Mouse (Mus musculus) erythroblast, embryonic 14.5 days (primary cell): Measurements from ENCODE around the gene Dapk3. TPM values are rescaled to one million over a fixed set of nuclear protein-coding genes. Genes with fewer than 3 reads are reported as not detected.

ENCODE experiments used
- H3K27me3 ChIP-seq: 2 replicates; pipeline ENCODE4 v1.6.1; 2012; ENCODE audit warnings: inconsistent platforms; ENCODE audit not compliant: control insufficient read depth
- H3K36me3 ChIP-seq: 2 replicates; pipeline ENCODE4 v1.6.1; 2012; ENCODE audit warnings: mild to moderate bottlenecking, inconsistent platforms; ENCODE audit not compliant: control insufficient read depth
- H3K4me1 ChIP-seq: 2 replicates; pipeline ENCODE4 v1.6.1; 2012; ENCODE audit warnings: inconsistent platforms; ENCODE audit not compliant: control insufficient read depth
- H3K4me3 ChIP-seq: replicated peaks from 2 replicates; pipeline ENCODE3; 2012; ENCODE audit warnings: moderate library complexity, mild to moderate bottlenecking, inconsistent platforms
- H3K9me3 ChIP-seq: 2 replicates; pipeline ENCODE4 v1.6.1; 2012; ENCODE audit warnings: low read length, inconsistent platforms, mixed read lengths; ENCODE audit not compliant: control insufficient read depth
- GATA1 ChIP-seq: IDR thresholded peaks from 2 replicates; pipeline ENCODE4 v1.6.1; 2012; ENCODE audit warnings: low read length, inconsistent platforms, mixed read lengths
- TAL1 ChIP-seq: IDR thresholded peaks from 3 replicates; pipeline ENCODE4 v1.6.1; 2012; ENCODE audit warnings: low read length, inconsistent platforms, mixed read lengths
- polyA plus RNA-seq: library from polyadenylated mRNA; stranded (reverse); fragments of >175 nt; gene quantifications from 2 replicates; pipeline ENCODE4 v1.2.3, GENCODE M21; 2012

The Dapk3 gene
- polyA plus RNA-seq, 1 experiment: 8.3 TPM

DNA sequence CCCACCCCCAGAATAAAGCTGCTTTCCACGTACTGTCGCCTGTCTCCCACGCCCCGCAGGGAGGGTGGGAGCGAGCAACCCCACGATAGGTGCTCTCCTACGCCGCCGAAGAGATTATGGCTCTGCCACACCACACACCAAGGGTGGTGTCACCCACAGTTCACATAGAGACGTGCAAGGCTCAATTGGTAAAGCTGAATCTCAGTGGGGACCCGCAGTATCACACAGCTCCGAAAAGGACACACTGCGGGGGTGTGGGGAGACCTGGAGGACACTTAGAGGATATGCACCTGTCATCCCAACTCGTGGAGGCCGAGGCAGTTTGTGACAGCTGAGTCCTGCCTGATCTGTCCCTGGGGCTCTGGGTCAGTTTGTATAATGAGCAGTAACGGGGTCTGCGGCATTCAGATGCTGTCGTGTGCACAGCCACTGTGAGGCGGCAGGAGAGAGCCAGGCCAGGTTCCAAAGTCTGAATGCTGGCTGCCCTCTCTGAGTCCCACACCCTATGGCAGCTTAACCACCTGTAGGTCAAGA, 10.2 kb downstream of the Dapk3 start:
- H3K9me3 ChIP-seq: peaks cover 3% of the 10 kb centered on the region; the same call in 1 of the 2 replicates
- peak overlapping the region; percentile 82 for H3K4me3 ChIP-seq
- H3K4me1 ChIP-seq: peaks cover 60% of the 10 kb centered on the region
- TF ChIP-seq TAL1 (no peak), GATA1 (no peak)
- H3K27me3 ChIP-seq: peaks cover 55% of the 10 kb centered on the region
- peaks cover 28% of the 10 kb centered on the region for H3K36me3 ChIP-seq

DNA sequence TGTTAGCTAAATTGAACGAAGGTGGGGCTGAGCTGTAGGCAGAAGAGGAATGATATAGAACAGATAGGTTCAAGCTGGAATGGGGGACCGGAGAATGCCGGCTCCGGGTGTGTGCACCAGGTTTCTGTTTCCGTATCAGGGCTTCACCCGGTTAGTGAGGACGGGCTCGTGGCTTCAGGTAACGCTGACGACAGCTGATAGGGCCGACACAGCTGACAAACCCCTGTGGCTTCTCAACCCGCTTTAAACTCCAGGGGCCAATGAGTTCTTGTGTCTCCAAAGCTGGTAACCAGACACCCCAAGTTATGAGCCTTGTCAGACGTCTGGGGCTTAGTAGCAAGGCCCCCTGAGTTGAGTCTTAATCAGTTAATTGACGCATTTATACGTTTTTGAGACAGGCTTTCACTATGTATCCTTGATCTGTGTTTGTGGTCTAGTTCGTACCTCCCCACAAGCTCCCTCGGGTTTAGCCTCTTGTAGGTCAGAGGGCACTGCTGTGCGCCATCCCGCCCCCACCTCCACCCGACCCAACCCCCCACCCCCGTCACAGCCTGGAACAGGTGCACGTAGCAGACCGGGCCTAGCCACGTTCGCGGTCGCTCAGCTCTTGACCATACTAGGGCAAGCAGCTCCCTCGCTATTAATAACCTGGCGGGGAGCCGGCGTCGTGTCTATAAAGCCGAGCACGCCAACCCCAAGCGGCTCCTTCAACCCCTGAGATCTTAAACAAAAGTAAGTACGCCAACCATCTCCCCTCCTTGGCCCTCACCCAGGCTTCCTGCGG, 11.4 kb downstream of the Dapk3 start:
- H3K27me3 ChIP-seq: peaks cover 61% of the 10 kb centered on the region
- H3K36me3 ChIP-seq: peaks cover 21% of the 10 kb centered on the region
- TF ChIP-seq TAL1: no peak
- TF ChIP-seq GATA1: no peak
- peaks cover 3% of the 10 kb centered on the region; the same call in 1 of the 2 replicates for H3K9me3 ChIP-seq
- peaks cover 57% of the 10 kb centered on the region for H3K4me1 ChIP-seq
- H3K4me3 ChIP-seq: no peak overlapping the region

DNA sequence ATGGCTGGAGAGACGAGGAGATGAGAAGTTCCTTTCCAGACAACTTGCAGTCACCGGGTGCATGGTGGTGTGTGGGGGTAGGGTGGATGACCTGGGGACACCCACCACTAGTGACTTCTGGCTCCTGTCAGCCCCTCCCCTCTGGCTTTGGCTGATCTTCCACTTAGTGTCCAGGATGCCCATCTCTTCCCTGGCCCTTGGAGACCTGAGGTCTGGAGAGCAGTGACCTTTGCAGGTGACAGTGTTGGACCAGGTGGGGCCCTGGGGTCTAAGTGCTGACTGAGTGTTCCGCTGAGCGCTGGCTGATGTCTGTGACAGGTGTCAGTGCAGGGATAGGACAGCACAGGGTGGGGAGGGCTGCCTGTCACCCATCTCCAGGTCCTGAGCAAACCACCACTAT, 12.5 kb downstream of the Dapk3 start:
- H3K4me1 ChIP-seq: peaks cover 49% of the 10 kb centered on the region
- H3K36me3 ChIP-seq: peaks cover 13% of the 10 kb centered on the region
- H3K4me3 ChIP-seq: no peak overlapping the region
- TF ChIP-seq TAL1 (no peak), GATA1 (no peak)
- peaks cover 3% of the 10 kb centered on the region; the same call in 1 of the 2 replicates for H3K9me3 ChIP-seq
- H3K27me3 ChIP-seq: peaks cover 64% of the 10 kb centered on the region

DNA sequence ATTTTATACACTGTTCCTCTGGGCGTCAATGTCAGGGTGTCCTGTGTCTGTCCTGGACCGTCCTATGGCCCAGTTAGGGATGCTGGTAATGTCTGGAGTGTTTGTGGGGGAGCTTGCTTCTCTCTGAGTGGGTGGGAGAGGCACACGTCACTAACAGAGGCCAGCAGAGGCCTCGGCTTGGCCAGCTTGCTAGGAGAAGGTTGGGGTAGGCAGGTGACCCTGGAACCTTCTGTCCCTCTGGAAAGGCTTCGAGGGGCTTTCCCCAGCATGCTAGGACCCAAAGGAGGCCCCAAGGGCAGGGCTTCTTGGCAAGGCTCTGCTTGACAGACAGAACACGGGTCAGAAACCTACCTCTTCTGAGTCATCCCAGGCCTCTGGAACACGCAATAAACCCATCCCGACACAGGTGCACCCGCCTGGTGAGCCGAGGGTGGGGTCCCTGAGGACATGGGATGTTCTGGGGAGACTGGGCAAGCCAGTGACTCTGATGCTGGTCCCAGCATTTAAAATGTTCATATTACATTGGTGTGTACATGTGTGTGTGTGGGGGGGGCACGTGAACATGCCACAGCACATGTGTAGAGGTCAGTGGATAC, 13.8 kb downstream of the Dapk3 start:
- Histone ChIP-seq H3K4me1 (peaks cover 37% of the 10 kb centered on the region), H3K4me3 (no peak overlapping the region), H3K27me3 (peaks cover 64% of the 10 kb centered on the region), H3K9me3 (peaks cover 3% of the 10 kb centered on the region; the same call in 1 of the 2 replicates), H3K36me3 (peaks cover under 1% of the 10 kb centered on the region; the same call in 1 of the 2 replicates)
- no peak for TF ChIP-seq GATA1
- no peak for TF ChIP-seq TAL1

DNA sequence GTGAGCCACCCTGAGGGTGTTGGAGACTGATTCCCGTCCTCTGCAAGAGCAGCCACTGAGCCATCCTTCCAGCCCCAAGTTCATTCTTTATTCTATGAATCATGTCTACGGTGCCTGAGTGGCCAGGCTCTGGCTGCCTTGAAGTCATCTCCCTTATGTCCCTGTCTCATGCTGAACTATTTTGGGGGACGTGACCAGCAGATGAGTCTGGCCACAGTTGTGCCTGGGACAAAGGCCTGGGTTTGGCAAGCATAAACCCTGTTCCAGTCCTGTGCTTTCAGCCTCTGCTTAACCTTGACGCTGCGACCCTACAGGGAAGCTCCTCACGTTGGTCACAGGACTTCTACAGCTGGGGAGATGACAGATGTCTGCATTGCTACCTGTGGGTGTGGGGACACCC, 14.5 kb downstream of the Dapk3 start:
- Histone ChIP-seq H3K4me3 (no peak overlapping the region), H3K27me3 (peaks cover 63% of the 10 kb centered on the region), H3K36me3 (no peaks in the 10 kb centered on the region), H3K4me1 (peaks cover 34% of the 10 kb centered on the region), H3K9me3 (peaks cover 3% of the 10 kb centered on the region; the same call in 1 of the 2 replicates)
- no peak for TF ChIP-seq GATA1
- no peak for TF ChIP-seq TAL1

DNA sequence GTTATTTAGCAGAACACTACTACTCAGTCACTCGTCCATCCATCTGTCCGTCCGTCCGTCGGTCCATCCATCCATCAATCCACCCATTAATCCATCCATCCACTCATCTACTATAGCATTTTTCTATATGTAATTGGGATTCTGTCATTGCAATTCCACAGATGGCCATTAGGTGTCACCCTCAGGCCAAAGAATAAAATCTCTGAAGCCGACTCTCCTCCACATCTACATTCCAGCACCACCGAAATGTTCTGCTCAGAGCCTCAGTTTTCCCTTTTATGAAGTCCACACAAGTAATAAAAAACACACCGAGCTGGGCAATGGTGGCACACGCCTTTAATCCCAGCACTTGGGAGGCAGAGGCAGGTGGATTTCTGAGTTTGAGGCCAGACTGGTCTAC, 15.4 kb downstream of the Dapk3 start:
- Histone ChIP-seq H3K9me3 (peaks cover 2% of the 10 kb centered on the region; the same call in 1 of the 2 replicates), H3K4me1 (peaks cover 33% of the 10 kb centered on the region), H3K36me3 (no peaks in the 10 kb centered on the region), H3K4me3 (no peak overlapping the region), H3K27me3 (peaks cover 54% of the 10 kb centered on the region)
- TF ChIP-seq GATA1 (no peak), TAL1 (no peak)

DNA sequence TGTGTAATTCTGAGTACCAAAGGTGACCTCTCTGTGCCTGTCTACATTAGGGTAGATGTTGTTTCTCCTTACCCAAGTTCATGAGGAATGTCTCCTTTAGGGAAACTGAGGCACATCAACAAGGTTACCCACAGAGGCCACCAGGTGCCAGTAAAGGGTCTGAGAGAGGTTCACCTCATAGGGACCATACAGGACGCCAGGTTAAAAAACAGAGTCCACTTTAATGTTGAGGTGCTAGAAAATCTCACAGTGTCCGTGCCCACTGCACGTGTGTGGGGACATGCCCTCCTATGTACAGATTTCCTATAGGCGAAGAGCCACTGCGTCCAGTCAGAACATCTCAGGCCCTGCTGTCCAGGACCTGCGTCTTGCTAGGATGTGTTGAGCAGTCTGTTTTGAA, 16.2 kb downstream of the Dapk3 start:
- no peak for TF ChIP-seq GATA1
- no peak for TF ChIP-seq TAL1
- Histone ChIP-seq H3K9me3 (no peaks in the 10 kb centered on the region), H3K4me3 (no peak overlapping the region), H3K27me3 (peaks cover 46% of the 10 kb centered on the region), H3K4me1 (peaks cover 35% of the 10 kb centered on the region), H3K36me3 (no peaks in the 10 kb centered on the region)

DNA sequence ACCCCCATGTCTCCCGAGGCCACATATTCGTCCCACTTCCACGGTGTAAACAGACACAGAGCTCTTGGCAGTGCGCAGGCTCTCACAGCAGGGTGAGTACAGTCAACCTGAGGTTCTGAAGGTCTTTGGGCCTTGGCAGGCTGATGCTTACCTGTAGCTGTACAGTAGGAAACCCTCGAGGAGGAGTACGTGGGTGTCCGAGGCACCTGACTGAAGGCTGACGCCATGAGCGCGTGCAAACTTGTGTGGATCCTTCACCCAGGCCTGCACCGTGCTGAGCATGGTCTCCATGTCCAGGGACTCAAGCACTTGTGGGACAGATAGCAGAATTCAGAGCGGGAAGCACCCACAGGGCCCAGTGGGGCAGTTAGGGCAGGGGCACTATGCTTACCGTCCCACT, 17.3 kb downstream of the Dapk3 start:
- Histone ChIP-seq H3K27me3 (peaks cover 35% of the 10 kb centered on the region), H3K36me3 (no peaks in the 10 kb centered on the region), H3K4me1 (peaks cover 31% of the 10 kb centered on the region), H3K4me3 (no peak overlapping the region), H3K9me3 (no peaks in the 10 kb centered on the region)
- TF ChIP-seq TAL1 (no peak), GATA1 (no peak)

DNA sequence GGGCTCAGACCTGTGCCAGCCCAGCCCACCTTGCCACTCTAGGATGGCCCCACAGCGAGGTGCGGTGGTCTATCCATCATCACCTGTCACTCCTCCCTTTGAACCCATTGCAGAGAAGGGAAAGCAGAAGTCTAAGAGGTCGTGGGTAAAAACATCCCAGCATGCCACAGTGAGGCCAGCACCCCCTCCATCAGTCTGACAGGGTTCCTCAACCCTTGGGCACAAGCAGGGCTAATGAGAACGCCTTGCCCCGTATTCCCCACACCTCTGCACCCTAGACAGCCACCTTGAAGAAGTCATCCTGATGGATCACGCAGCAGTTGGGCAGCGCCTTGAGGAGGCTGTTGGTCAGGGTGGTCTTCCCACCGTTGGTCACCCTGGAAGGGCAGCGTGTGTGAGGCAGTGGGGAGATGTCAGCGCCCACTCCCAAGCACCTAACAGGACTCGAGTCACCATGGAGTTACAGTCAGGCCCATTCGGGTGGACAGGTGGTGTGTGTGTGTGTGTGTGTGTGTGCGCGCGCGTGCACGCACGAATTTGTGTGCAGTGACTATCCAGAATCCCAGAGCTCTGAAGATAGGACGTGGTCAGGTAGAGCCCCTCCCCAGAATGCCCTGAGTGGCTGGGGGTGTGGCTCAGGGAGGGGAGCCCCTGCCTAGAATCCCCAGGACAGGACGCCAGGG, 17.9 kb downstream of the Dapk3 start:
- peaks cover 29% of the 10 kb centered on the region for H3K27me3 ChIP-seq
- H3K36me3 ChIP-seq: no peaks in the 10 kb centered on the region
- H3K4me3 ChIP-seq: no peak overlapping the region
- TF ChIP-seq GATA1 (no peak), TAL1 (no peak)
- H3K4me1 ChIP-seq: peaks cover 25% of the 10 kb centered on the region
- no peaks in the 10 kb centered on the region for H3K9me3 ChIP-seq
